Mouse (Mus musculus) neural tube, embryonic 11.5 days (tissue): ENCODE results near the gene Ehd2. TPM values are rescaled to one million over a fixed set of nuclear protein-coding genes. Genes with fewer than 3 reads are reported as not detected.

Experiments
- ATAC-seq: fragments of 200-750 bp; cut with Nextera tagmentation; 2 replicates; pipeline ENCODE4 v1.8.0; 2017; ENCODE audit warnings: moderate number of reproducible peaks, mild to moderate bottlenecking, moderate TSS enrichment, moderate library complexity; ENCODE audit not compliant: insufficient read depth, low FRiP score, low TSS enrichment
- DNase-seq: peaks from one replicate; pipeline ENCODE4 v3.0.0-alpha.2; 2015; ENCODE audit warnings: low spot score
- H3K27ac ChIP-seq: fragments of 300-500 bp; sonication (generic); 2 replicates; pipeline ENCODE4 v1.5.1; 2014; ENCODE audit warnings: low read depth, mild to moderate bottlenecking, low read length
- H3K27me3 ChIP-seq: fragments of 300-500 bp; sonication (generic); 2 replicates; pipeline ENCODE4 v1.6.1; 2014; ENCODE audit warnings: mild to moderate bottlenecking, low read length, mixed read lengths; ENCODE audit not compliant: control insufficient read depth, insufficient read depth
- H3K36me3 ChIP-seq: fragments of 300-500 bp; sonication (generic); 2 replicates; pipeline ENCODE4 v1.6.1; 2014; ENCODE audit warnings: mild to moderate bottlenecking, low read length, moderate library complexity, mixed read lengths; ENCODE audit not compliant: control insufficient read depth, insufficient read depth
- H3K4me1 ChIP-seq: fragments of 300-500 bp; sonication (generic); 2 replicates; pipeline ENCODE4 v1.6.1; 2014; ENCODE audit warnings: low read length, mixed read lengths; ENCODE audit not compliant: control insufficient read depth, insufficient read depth
- H3K4me2 ChIP-seq: fragments of 300-500 bp; sonication (generic); 2 replicates; pipeline ENCODE4 v1.6.1; 2014; ENCODE audit warnings: low read depth, mild to moderate bottlenecking, moderate library complexity
- H3K4me3 ChIP-seq: fragments of 300-500 bp; sonication (generic); 2 replicates; pipeline ENCODE4 v1.5.1; 2014; ENCODE audit warnings: low read depth, low read length
- H3K9ac ChIP-seq: fragments of 300-500 bp; sonication (generic); 2 replicates; pipeline ENCODE4 v1.6.1; 2014; ENCODE audit warnings: mild to moderate bottlenecking, low read length
- H3K9me3 ChIP-seq: fragments of 300-500 bp; sonication (generic); 2 replicates; pipeline ENCODE4 v1.6.1; 2016; ENCODE audit warnings: low read length; ENCODE audit not compliant: control insufficient read depth
- WGBS: fragments of 180-500 bp; shearing (Covaris S2); extraction: QIAGEN DNeasy Blood & Tissue Kit; methylation state at CpG from one replicate; pipeline ENCODE4 v1.1.7; 2014; 5-methylcytosine and 5-hydroxymethylcytosine counted together
- polyA plus RNA-seq: library from polyadenylated mRNA; unstranded; fragments of >200 nt; fragmentation: Nextera tagmentation; extraction: Ambion mirVana; gene quantifications from 2 replicates; pipeline ENCODE4 v1.2.1, GENCODE M21; 2014

Ehd2 gene
- polyA plus RNA-seq, 1 experiment from 2014 or later: 11.3 TPM

DNA sequence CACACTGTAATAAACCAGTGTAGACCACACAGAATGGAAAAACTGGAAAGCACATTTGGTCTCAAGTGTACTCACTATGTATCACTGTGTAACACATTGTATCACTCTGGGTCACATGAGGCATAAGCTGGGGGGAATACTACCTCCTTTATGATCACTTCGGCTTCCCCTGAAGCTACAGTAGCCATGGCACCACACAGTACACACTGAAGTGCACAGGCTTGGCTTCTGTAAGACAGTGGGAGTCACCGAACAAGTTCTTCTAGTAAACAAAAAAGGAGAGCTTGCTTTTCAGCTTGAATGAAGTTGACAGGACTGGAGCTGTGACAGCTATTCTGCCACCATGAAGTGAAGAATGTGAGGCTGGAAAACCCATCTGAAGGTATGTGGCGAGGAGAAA lies 37.7 kb upstream of the Ehd2 start:
- ATAC-seq (no peak), DNase-seq (no peak)
- WGBS: 89% methylated on average over 3 of the region's 3 CpGs
- Histone ChIP-seq H3K9me3 (no peaks in the 10 kb centered on the region), H3K4me3 (no peak overlapping the region), H3K9ac (no peak overlapping the region), H3K4me1 (no peaks in the 10 kb centered on the region), H3K27ac (no peak overlapping the region), H3K4me2 (no peak overlapping the region), H3K27me3 (no peaks in the 10 kb centered on the region), H3K36me3 (no peaks in the 10 kb centered on the region; the same call in none of the 2 replicates)

DNA sequence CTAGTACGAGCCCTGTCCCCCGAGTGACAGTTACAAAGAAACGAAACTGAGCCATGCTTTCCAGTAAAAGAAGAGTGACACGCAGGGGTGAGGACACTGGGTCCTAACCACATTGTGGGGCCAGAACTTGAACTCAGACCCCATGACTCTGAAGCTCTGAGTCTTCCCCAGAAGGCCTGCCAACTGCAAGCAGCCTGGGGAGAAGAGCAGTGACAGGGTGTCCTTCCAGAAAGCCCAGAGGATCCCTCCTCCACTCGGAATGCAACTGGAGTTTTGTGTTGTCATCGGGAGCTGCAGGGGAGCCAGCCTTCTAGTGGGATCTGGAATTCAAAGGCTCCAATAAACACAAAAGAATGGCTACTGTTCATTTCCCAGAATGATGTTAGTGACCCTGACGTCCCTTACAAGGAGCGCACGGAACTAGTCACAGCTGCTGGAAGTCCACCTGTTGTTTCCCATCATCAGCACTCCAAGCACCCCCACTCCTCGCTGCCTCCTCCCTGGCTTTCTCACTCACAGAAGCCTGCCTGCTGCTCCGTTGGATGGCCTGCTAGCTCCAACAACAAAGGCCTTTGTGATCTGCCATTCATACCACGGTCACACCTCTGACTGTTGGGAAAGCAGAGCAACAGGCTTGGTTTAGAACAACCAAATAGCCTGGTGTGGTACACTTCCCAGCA lies 37.0 kb upstream of the Ehd2 start:
- WGBS: 51% methylated on average over 12 of the region's 12 CpGs
- no peaks in the 10 kb centered on the region for H3K4me1 ChIP-seq
- no peak overlapping the region for H3K4me2 ChIP-seq
- no peaks in the 10 kb centered on the region for H3K27me3 ChIP-seq
- H3K4me3 ChIP-seq: no peak overlapping the region
- peak; percentile 31 for DNase-seq
- H3K9me3 ChIP-seq: no peaks in the 10 kb centered on the region
- no peak overlapping the region for H3K9ac ChIP-seq
- peak overlapping the region; percentile 44; the same call in 1 of the 2 replicates for H3K27ac ChIP-seq
- no peak; the same call in 1 of the 2 replicates for ATAC-seq
- peaks cover 2% of the 10 kb centered on the region for H3K36me3 ChIP-seq

DNA sequence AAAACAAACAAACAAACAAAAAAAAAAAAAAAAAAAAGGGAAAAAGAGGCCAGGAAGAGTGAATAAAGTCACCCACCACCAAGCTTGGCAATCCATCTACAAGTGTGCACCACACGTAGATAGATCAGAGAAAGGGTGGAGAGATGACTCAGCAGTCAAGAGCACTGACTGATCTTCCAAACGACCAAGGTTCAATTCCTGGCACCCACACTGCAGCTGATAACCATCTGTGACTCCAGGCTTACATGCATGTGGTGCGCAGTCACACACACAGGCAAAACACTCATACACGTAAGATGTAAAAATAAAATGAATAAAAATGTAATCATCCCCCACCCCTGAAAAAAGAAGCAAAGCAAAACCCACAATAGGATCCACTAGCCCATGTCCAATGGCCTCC lies 35.7 kb upstream of the Ehd2 start:
- Histone ChIP-seq H3K4me1 (no peaks in the 10 kb centered on the region), H3K4me3 (no peak overlapping the region), H3K9ac (no peak overlapping the region), H3K4me2 (no peak overlapping the region), H3K36me3 (peaks cover 3% of the 10 kb centered on the region), H3K27ac (no peak overlapping the region), H3K27me3 (no peaks in the 10 kb centered on the region), H3K9me3 (no peaks in the 10 kb centered on the region)
- ATAC-seq (no peak), DNase-seq (no peak)
- WGBS: 91% methylated on average over 4 of the region's 4 CpGs

DNA sequence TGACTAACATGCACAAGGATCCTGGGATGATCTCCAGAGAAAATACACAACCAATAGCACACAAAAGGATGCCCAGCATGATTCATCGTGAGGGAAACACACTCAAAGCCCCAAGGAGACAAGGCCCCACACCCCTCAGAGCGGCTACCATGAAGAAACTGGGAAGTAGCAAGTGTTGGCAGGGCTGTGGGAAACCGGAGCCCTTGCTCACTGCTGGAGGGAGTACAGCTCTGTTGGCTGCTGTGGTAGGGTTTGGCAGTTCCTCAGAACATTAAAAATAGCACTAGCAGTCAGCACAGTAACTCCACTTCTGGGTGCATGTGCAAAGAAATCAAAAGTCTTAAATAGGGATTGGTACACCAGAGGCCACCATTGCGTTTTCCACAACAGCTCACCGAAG lies 34.8 kb upstream of the Ehd2 start:
- DNase-seq: no peak
- H3K27ac ChIP-seq: no peak overlapping the region
- H3K4me2 ChIP-seq: no peak overlapping the region
- no peak overlapping the region for H3K4me3 ChIP-seq
- no peak for ATAC-seq
- WGBS: 89% methylated on average over 5 of the region's 5 CpGs
- no peaks in the 10 kb centered on the region for H3K9me3 ChIP-seq
- H3K4me1 ChIP-seq: no peaks in the 10 kb centered on the region
- no peaks in the 10 kb centered on the region for H3K27me3 ChIP-seq
- no peak overlapping the region for H3K9ac ChIP-seq
- peaks cover 3% of the 10 kb centered on the region for H3K36me3 ChIP-seq

DNA sequence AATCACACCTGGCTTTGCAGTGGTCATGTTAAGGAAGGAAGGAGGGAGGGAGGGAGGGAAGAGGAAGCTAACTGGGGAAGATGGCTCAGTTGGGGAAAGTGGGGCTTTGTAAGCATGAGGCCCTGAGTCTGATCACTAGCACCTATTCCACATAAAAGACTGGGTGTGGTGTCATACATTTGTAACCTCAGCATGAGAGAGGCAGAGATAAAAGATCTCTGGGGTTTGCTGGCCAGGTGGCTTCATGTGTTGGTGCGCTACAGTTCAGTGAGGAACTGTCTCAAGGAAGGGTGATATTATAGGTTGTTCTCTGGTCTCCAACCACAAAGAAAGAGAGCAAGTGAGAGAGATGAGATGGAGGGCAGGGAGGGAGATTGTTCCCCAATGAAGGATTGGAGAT lies 34.3 kb upstream of the Ehd2 start:
- ATAC-seq: no peak
- H3K36me3 ChIP-seq: peaks cover 3% of the 10 kb centered on the region
- H3K27ac ChIP-seq: no peak overlapping the region

DNA sequence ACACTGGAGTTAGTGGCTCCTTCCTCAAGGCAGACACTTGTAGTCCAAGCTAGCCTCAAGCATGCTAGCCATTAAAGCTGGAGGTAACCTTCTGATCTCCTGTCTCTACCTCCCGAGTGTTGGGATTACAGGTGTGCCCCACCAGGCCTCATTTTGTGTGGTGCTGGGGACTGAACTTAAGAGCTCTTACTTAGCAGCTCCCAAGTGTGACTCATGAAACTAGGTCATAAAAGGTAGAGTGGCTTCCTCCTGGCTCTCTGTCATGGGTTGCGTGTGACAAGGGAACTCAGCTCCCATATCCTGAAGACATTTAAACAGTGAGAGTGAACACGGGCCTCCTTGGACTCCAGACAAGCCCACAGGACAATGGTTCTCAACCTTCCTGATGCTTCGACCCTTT lies 26.4 kb upstream of the Ehd2 start:
- 94% methylated on average over 4 of the region's 4 CpGs for WGBS
- peaks cover 13% of the 10 kb centered on the region for H3K36me3 ChIP-seq

More for the DNA sequence above, 34.3 kb upstream of the Ehd2 start:
- 88% methylated on average over 1 of the region's 1 CpGs for WGBS
- H3K9ac ChIP-seq: no peak overlapping the region
- H3K4me3 ChIP-seq: no peak overlapping the region
- H3K4me2 ChIP-seq: no peak overlapping the region
- DNase-seq: no peak
- H3K27me3 ChIP-seq: no peaks in the 10 kb centered on the region
- no peaks in the 10 kb centered on the region for H3K4me1 ChIP-seq
- H3K9me3 ChIP-seq: no peaks in the 10 kb centered on the region

DNA sequence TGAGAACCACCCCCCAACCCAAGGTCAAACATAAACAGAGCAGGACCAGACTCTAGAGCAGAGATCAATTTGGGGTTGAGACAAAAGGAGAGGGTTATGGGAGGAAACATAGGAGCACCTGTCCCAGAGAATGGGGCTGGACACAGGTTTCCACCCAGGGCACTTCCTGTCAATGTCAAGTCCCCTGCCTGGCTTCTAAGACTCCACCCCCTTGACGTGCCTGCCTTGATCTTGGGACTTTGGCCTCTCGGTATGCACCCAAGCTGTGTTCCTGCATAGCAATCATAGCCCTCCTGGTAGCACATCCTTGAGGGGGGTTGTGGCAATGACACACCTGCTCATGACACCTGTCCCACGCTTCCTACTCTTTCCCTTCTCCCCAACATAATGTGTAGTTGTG lies 25.8 kb upstream of the Ehd2 start:
- Histone ChIP-seq H3K36me3 (peaks cover 20% of the 10 kb centered on the region), H3K9ac (no peak overlapping the region), H3K27me3 (no peaks in the 10 kb centered on the region), H3K4me2 (no peak overlapping the region), H3K4me1 (no peaks in the 10 kb centered on the region), H3K27ac (no peak overlapping the region), H3K4me3 (no peak overlapping the region), H3K9me3 (no peaks in the 10 kb centered on the region)
- DNase-seq: no peak
- WGBS: 96% methylated on average over 3 of the region's 3 CpGs
- ATAC-seq: no peak

More for the DNA sequence above, 26.4 kb upstream of the Ehd2 start:
- no peak overlapping the region for H3K4me3 ChIP-seq
- no peak for ATAC-seq
- no peak overlapping the region for H3K4me2 ChIP-seq
- DNase-seq: no peak
- H3K9ac ChIP-seq: no peak overlapping the region
- no peaks in the 10 kb centered on the region for H3K9me3 ChIP-seq
- no peaks in the 10 kb centered on the region for H3K4me1 ChIP-seq
- no peak overlapping the region for H3K27ac ChIP-seq
- H3K27me3 ChIP-seq: no peaks in the 10 kb centered on the region

DNA sequence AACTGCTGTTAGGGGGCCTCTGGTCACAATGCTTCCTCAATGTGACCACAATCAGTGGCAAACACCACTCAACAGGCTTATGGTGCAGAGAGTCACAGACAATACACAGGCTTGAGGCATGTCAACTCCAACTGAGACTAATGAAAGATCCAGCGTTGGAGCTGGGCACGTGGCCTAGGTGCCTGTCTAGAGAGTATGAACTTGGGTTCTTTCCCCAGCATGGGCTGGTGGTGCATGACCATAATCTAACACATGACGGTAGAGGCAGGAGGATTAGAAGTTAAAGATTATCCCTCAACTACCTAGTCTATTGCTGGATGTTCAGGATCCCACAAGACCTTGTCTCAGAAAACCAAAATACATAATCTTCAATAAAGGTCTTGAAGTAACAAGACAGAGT lies 24.4 kb upstream of the Ehd2 start:
- Histone ChIP-seq H3K4me1 (no peaks in the 10 kb centered on the region), H3K4me2 (no peak overlapping the region), H3K9me3 (no peaks in the 10 kb centered on the region), H3K36me3 (peaks cover 33% of the 10 kb centered on the region), H3K27me3 (no peaks in the 10 kb centered on the region), H3K27ac (no peak overlapping the region), H3K4me3 (no peak overlapping the region), H3K9ac (no peak overlapping the region)
- 95% methylated on average over 3 of the region's 3 CpGs for WGBS
- no peak for ATAC-seq
- DNase-seq: no peak

DNA sequence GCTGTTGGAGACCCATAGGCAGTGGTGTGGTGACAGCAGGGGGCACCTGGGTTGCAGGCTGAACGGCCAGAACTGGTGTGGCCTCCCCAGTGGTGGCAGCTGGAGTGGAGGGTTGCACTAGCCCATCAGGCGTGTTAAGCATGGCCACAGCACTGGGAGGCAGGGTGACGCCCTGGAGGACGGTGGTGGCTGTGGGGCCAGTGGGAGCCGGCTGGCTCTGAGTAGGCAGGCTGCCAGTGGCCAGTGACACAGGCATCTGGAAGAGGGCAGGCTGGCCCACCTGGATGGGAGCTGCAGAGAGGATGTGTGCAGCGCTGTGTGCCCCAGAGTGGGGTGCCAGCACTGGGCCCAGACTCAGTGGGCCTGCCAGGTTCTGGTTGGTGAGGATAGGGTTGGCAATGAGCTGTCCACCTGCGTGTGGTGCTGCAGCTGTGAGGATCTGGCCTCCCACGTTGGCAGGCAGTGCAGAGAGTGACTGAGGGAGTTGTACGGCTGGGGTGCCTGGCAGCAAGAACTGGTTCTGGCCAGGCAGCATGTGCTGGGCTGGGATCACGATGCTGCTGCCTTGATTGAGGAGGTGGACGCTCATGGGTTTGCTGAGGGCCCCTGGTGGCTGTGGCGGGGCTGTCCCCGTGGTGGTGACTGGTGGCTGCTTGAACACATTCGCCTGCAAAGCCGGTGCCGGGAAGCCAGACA lies 20.4 kb upstream of the Ehd2 start:
- Histone ChIP-seq H3K4me2 (no peak overlapping the region), H3K36me3 (peaks cover 28% of the 10 kb centered on the region), H3K4me3 (no peak overlapping the region), H3K27ac (no peak overlapping the region), H3K9ac (no peak overlapping the region), H3K4me1 (no peaks in the 10 kb centered on the region), H3K27me3 (no peaks in the 10 kb centered on the region), H3K9me3 (no peaks in the 10 kb centered on the region)
- 94% methylated on average over 16 of the region's 16 CpGs for WGBS
- ATAC-seq (no peak; the same call in 1 of the 2 replicates), DNase-seq (no peak)
